Comparison of ENCODE assay signal across 8 mouse cellular contexts in genomic region chr1:152088791-152089401, GRCm38 (mm10). TPM values are rescaled to one million over a fixed set of nuclear protein-coding genes. Genes with fewer than 3 reads are reported as not detected.
DNase-seq lines count a peak whose midpoint lies in the region; ATAC-seq and TF ChIP-seq lines count a peak whose summit lies in the region.

No protein-coding gene starts in this region.

- no peak for TF ChIP-seq CTCF in embryonic fibroblast, embryonic 13.5 days (IDR thresholded peaks at IDR 0.05; ENCODE audit: borderline replicate concordance, insufficient read depth, low read length)
- no peak for TF ChIP-seq CTCF in liver, embryonic 14.5 days (IDR thresholded peaks at IDR 0.05; ENCODE audit: low read depth)

- no peak for TF ChIP-seq POLR2A in embryonic fibroblast, embryonic 13.5 days (IDR thresholded peaks at IDR 0.05; ENCODE audit: low read depth, low read length)

- H3K36me3 ChIP-seq in heart, embryonic 15.5 days = no peaks in the 10 kb centered on the region
- no peaks in the 10 kb centered on the region for H3K36me3 ChIP-seq in liver, embryonic 14.5 days (replicated peaks; ENCODE audit: control insufficient read depth, insufficient read depth, low read depth)

- peaks cover 5% of the 10 kb centered on the region for H3K4me1 ChIP-seq in embryonic fibroblast, embryonic 13.5 days (ENCODE audit: control insufficient read depth, insufficient read depth, low read length)
- H3K4me1 ChIP-seq in heart, embryonic 15.5 days (replicated peaks) = peaks cover 50% of the 10 kb centered on the region
- H3K4me1 ChIP-seq in liver, embryonic 14.5 days (replicated peaks; ENCODE audit: control insufficient read depth in 2 of 2, insufficient read depth in 2 of 2, low read length in 1 of 2) = peaks cover 0 to 6% of the 10 kb centered on the region in 2 experiments; a peak in 2 of 4 replicates

- TF ChIP-seq EP300 in liver, embryonic 14.5 days (IDR thresholded peaks at IDR 0.05; ENCODE audit: low read depth) = 0 out of 2 replicates have a peak, but pooled peaks have one; percentile 10

- WGBS in heart, embryonic 15.5 days = 1% methylated on average over 16 of the region's 16 CpGs
- 3% methylated on average over 16 of the region's 16 CpGs for WGBS in liver, embryonic 14.5 days (ENCODE audit: insufficient replicate concordance)

- ATAC-seq in heart, embryonic 15.5 days (replicated peaks; ENCODE audit: insufficient number of reproducible peaks, insufficient read depth, low FRiP score, low read depth) = peak; percentile 57
- no peak for ATAC-seq in liver, embryonic 14.5 days (ENCODE audit: insufficient read depth)

- peak overlapping the region; percentile 48 for H3K27ac ChIP-seq in embryonic fibroblast, embryonic 13.5 days (ENCODE audit: insufficient read depth, low read length)
- H3K27ac ChIP-seq in heart, embryonic 15.5 days = peak overlapping the region; percentile 92
- H3K27ac ChIP-seq in liver, embryonic 14.5 days = no peak overlapping the region

- peak overlapping the region; percentile 86 for H3K9ac ChIP-seq in heart, embryonic 15.5 days
- H3K9ac ChIP-seq in liver, embryonic 14.5 days (replicated peaks) = no peak overlapping the region

- peak overlapping the region; percentile 56 for H3K4me3 ChIP-seq in embryonic fibroblast, embryonic 13.5 days (ENCODE audit: insufficient read depth, low read length)
- H3K4me3 ChIP-seq in heart, embryonic 15.5 days = peak overlapping the region; percentile 69
- H3K4me3 ChIP-seq in liver, embryonic 14.5 days (ENCODE audit: insufficient read depth in 1 of 2, low read depth in 2 of 2, low read length in 2 of 2) = peak overlapping the region; percentile 59

- peak overlapping the region; percentile 93 for H3K4me2 ChIP-seq in heart, embryonic 15.5 days
- peak overlapping the region; percentile 60 for H3K4me2 ChIP-seq in liver, embryonic 14.5 days (ENCODE audit: low read depth)

- no peaks in the 10 kb centered on the region for H3K27me3 ChIP-seq in heart, embryonic 15.5 days
- peaks cover 33% of the 10 kb centered on the region for H3K27me3 ChIP-seq in liver, embryonic 14.5 days (ENCODE audit: control insufficient read depth, insufficient read depth, low read length)

- peak; percentile 63 for DNase-seq in 3T3-L1 (ENCODE audit: low read depth, low spot score)
- peak; percentile 48 for DNase-seq in adrenal gland, postnatal 25 days
- DNase-seq in kidney, postnatal 25 days = peak; percentile 27 to 52
- peak in 2 of 3 experiments; percentile 7 for DNase-seq in liver, embryonic 14.5 days (ENCODE audit: low read depth in 3 of 3, low spot score in 3 of 3)
- peak; percentile 44 to 63 for DNase-seq in natural killer cell, adult 2 months (ENCODE audit: low spot score in 2 of 2)
- peak; percentile 55 for DNase-seq in testis, postnatal 14 days (ENCODE audit: low spot score)

- no peaks in the 10 kb centered on the region for H3K9me3 ChIP-seq in heart, embryonic 15.5 days (replicated peaks)
- no peaks in the 10 kb centered on the region for H3K9me3 ChIP-seq in liver, embryonic 14.5 days (ENCODE audit: control insufficient read depth, low read length)

RNA-seq across cellular contexts. Expression of gene 1700025G04Rik, which starts 1.0 kb away (rescaled TPM):
- 47.0 and 51.0 TPM in 2 replicates for total RNA-seq in adrenal gland, postnatal 25 days (2021)
- polyA plus RNA-seq in embryonic fibroblast, embryonic 13.5 days (2011; ENCODE audit: insufficient read length, low read depth, missing spikeins) = 28.0 and 30.5 TPM in 2 replicates
- polyA plus RNA-seq in heart, embryonic 15.5 days (2015; fragmentation: Nextera tagmentation; extraction: Ambion mirVana) = 26.7 and 32.4 TPM in 2 replicates
- 0.52 and 1.2 TPM in 2 replicates for polyA plus RNA-seq in liver, embryonic 14.5 days (2012; rRNA removed)
- 1.4 and 2.1 TPM in 2 replicates for polyA plus RNA-seq in liver, embryonic 14.5 days (2014; fragmentation: Nextera tagmentation; extraction: Ambion mirVana)

Comparison
In these comparisons a context has a peak if more than half of its experiments do, and no peak if none do; other contexts are left out.
1. DNase-seq: peak in every context shown above with its lines; median percentile 63 in 3T3-L1; 55 in testis, postnatal 14 days; 54 in natural killer cell, adult 2 months; 48 in adrenal gland, postnatal 25 days; 40 in kidney, postnatal 25 days; 7 in liver, embryonic 14.5 days.